Mouse (Mus musculus): Measurements from ENCODE around the gene Cdh1. TPM values are rescaled to one million over a fixed set of nuclear protein-coding genes. Genes with fewer than 3 reads are reported as not detected.

Cdh1 gene
- polyA plus RNA-seq, 1 experiment from 2014 or later, result 5.6 TPM

- Histone ChIP-seq H3K27me3 (ENCODE audit: control insufficient read depth, insufficient read depth, low read length) (no peaks in the 10 kb centered on the region), H3K9ac (ENCODE audit: low read length) (no peak overlapping the region), H3K4me2 (ENCODE audit: low read depth) (no peak overlapping the region), H3K27ac (ENCODE audit: low read depth, low read length) (no peak overlapping the region), H3K36me3 (ENCODE audit: control insufficient read depth, insufficient read depth, low read length) (no peaks in the 10 kb centered on the region), H3K4me1 (ENCODE audit: control insufficient read depth, insufficient read depth, low read length) (no peaks in the 10 kb centered on the region), H3K4me3 (ENCODE audit: low read depth, low read length) (no peak overlapping the region), H3K9me3 (ENCODE audit: control insufficient read depth, low read length) (no peaks in the 10 kb centered on the region)
- ATAC-seq (ENCODE audit: insufficient read depth, low FRiP score, low TSS enrichment) (no peak), DNase-seq (ENCODE audit: low spot score) (no peak)
- 86% methylated on average over 10 of the region's 10 CpGs for WGBS
Observed at GRCm38 (mm10) chr8:106615661-106616299, 12.6 kb downstream of the Cdh1 start.

DNA sequence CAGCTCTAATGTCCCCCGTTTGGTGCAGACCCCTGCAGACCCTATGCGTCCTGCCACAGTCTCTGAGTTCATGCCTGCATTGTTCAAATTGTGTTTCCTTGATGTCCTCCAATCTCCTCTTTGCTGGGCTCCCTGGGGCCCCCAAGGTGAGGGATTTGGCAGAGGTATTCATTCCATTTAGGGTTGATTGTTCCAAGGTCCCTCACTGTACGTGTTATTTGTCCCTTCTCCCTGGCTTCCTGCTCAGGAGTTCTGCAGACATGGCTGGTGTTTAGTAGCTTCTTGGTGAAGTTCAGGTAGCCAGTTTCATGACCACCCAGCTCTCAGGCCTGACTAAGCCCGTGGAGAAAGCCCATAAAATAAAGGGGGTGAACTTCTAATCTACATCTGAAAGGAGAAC lies 13.5 kb downstream of the Cdh1 start:
- Histone ChIP-seq H3K4me2 (ENCODE audit: low read depth) (no peak overlapping the region), H3K36me3 (ENCODE audit: control insufficient read depth, insufficient read depth, low read length) (no peaks in the 10 kb centered on the region)
- ATAC-seq (ENCODE audit: insufficient read depth, low FRiP score, low TSS enrichment), result no peak

GRCm38 (mm10) chr8:106617196-106617595 lies 14.0 kb downstream of the Cdh1 start:
- H3K4me2 ChIP-seq (ENCODE audit: low read depth), result no peak overlapping the region
- H3K9me3 ChIP-seq (ENCODE audit: control insufficient read depth, low read length), result no peaks in the 10 kb centered on the region
- ATAC-seq (ENCODE audit: insufficient read depth, low FRiP score, low TSS enrichment), result no peak
- no peak overlapping the region for H3K4me3 ChIP-seq (ENCODE audit: low read depth, low read length)
- no peaks in the 10 kb centered on the region for H3K36me3 ChIP-seq (ENCODE audit: control insufficient read depth, insufficient read depth, low read length)
- 34% methylated on average over 6 of the region's 6 CpGs for WGBS
- no peak for DNase-seq (ENCODE audit: low spot score)
- no peak overlapping the region for H3K27ac ChIP-seq (ENCODE audit: low read depth, low read length)
- no peaks in the 10 kb centered on the region for H3K4me1 ChIP-seq (ENCODE audit: control insufficient read depth, insufficient read depth, low read length)
- no peaks in the 10 kb centered on the region for H3K27me3 ChIP-seq (ENCODE audit: control insufficient read depth, insufficient read depth, low read length)
- no peak overlapping the region for H3K9ac ChIP-seq (ENCODE audit: low read length)

More for the DNA sequence above, 13.5 kb downstream of the Cdh1 start:
- H3K9me3 ChIP-seq (ENCODE audit: control insufficient read depth, low read length), result no peaks in the 10 kb centered on the region
- H3K27me3 ChIP-seq (ENCODE audit: control insufficient read depth, insufficient read depth, low read length), result no peaks in the 10 kb centered on the region
- DNase-seq (ENCODE audit: low spot score), result no peak
- no peaks in the 10 kb centered on the region for H3K4me1 ChIP-seq (ENCODE audit: control insufficient read depth, insufficient read depth, low read length)
- no peak overlapping the region for H3K4me3 ChIP-seq (ENCODE audit: low read depth, low read length)
- WGBS, result 51% methylated on average over 4 of the region's 4 CpGs
- H3K9ac ChIP-seq (ENCODE audit: low read length), result no peak overlapping the region
- no peak overlapping the region for H3K27ac ChIP-seq (ENCODE audit: low read depth, low read length)

- WGBS, result 83% methylated on average over 6 of the region's 6 CpGs
- H3K27ac ChIP-seq (ENCODE audit: low read depth, low read length), result no peak overlapping the region
Observed at GRCm38 (mm10) chr8:106617865-106618264, 14.7 kb downstream of the Cdh1 start.

GRCm38 (mm10) chr8:106618324-106618723 lies 15.2 kb downstream of the Cdh1 start:
- no peak overlapping the region for H3K4me3 ChIP-seq (ENCODE audit: low read depth, low read length)
- no peak for ATAC-seq (ENCODE audit: insufficient read depth, low FRiP score, low TSS enrichment)
- DNase-seq (ENCODE audit: low spot score), result no peak
- H3K4me1 ChIP-seq (ENCODE audit: control insufficient read depth, insufficient read depth, low read length), result no peaks in the 10 kb centered on the region
- no peak overlapping the region for H3K9ac ChIP-seq (ENCODE audit: low read length)
- no peak overlapping the region for H3K27ac ChIP-seq (ENCODE audit: low read depth, low read length)
- 70% methylated on average over 6 of the region's 6 CpGs for WGBS
- H3K9me3 ChIP-seq (ENCODE audit: control insufficient read depth, low read length), result no peaks in the 10 kb centered on the region
- no peak overlapping the region for H3K4me2 ChIP-seq (ENCODE audit: low read depth)
- no peaks in the 10 kb centered on the region for H3K36me3 ChIP-seq (ENCODE audit: control insufficient read depth, insufficient read depth, low read length)
- H3K27me3 ChIP-seq (ENCODE audit: control insufficient read depth, insufficient read depth, low read length), result no peaks in the 10 kb centered on the region

More at GRCm38 (mm10) chr8:106617865-106618264, 14.7 kb downstream of the Cdh1 start:
- no peaks in the 10 kb centered on the region for H3K36me3 ChIP-seq (ENCODE audit: control insufficient read depth, insufficient read depth, low read length)
- no peaks in the 10 kb centered on the region for H3K9me3 ChIP-seq (ENCODE audit: control insufficient read depth, low read length)
- H3K27me3 ChIP-seq (ENCODE audit: control insufficient read depth, insufficient read depth, low read length), result no peaks in the 10 kb centered on the region
- ATAC-seq (ENCODE audit: insufficient read depth, low FRiP score, low TSS enrichment), result no peak
- H3K4me2 ChIP-seq (ENCODE audit: low read depth), result no peak overlapping the region
- H3K4me3 ChIP-seq (ENCODE audit: low read depth, low read length), result no peak overlapping the region
- H3K9ac ChIP-seq (ENCODE audit: low read length), result no peak overlapping the region
- H3K4me1 ChIP-seq (ENCODE audit: control insufficient read depth, insufficient read depth, low read length), result no peaks in the 10 kb centered on the region
- DNase-seq (ENCODE audit: low spot score), result no peak

DNA sequence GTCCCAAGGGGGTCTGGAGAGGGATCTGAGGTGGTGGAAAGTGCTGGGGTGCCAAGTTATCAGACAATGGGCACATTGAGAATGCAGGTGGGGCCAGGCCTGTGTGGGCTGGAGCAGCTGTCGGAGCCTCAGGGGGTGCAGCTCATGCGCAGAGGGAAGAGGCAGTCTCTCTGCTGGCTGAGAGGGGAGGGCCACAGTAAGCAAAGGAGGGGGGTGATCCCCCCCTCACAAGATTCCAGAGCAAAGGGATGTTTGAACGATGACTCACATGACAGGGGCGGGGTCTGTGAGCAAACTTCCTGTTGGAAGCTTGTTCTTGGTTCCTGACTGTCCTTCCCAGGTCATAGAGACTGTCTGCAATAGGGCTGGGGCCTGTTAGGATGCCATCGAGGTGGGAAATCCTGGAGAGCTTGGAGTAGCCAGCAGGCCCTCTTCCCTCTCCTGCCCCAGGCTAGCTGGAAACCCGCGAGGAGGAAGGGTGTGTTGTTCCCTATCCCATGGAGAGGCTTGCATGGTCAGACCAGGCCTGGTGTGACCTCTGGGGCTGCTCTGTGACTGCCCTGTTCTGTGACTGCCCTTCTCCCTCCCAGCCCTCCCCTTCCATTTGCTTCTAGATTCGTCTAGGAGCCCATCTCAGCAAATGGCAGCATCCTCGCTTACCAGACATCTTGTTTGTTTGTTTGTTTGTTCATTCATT lies 16.5 kb downstream of the Cdh1 start:
- DNase-seq (ENCODE audit: low spot score) (peak; percentile 54), ATAC-seq (ENCODE audit: insufficient read depth, low FRiP score, low TSS enrichment) (no peak)
- Histone ChIP-seq H3K27ac (ENCODE audit: low read depth, low read length) (no peak overlapping the region), H3K4me3 (ENCODE audit: low read depth, low read length) (no peak overlapping the region), H3K27me3 (ENCODE audit: control insufficient read depth, insufficient read depth, low read length) (no peaks in the 10 kb centered on the region), H3K9ac (ENCODE audit: low read length) (no peak overlapping the region), H3K4me1 (ENCODE audit: control insufficient read depth, insufficient read depth, low read length) (no peaks in the 10 kb centered on the region), H3K36me3 (ENCODE audit: control insufficient read depth, insufficient read depth, low read length) (no peaks in the 10 kb centered on the region), H3K9me3 (ENCODE audit: control insufficient read depth, low read length) (no peaks in the 10 kb centered on the region), H3K4me2 (ENCODE audit: low read depth) (no peak overlapping the region)
- WGBS, result 55% methylated on average over 9 of the region's 9 CpGs

DNA sequence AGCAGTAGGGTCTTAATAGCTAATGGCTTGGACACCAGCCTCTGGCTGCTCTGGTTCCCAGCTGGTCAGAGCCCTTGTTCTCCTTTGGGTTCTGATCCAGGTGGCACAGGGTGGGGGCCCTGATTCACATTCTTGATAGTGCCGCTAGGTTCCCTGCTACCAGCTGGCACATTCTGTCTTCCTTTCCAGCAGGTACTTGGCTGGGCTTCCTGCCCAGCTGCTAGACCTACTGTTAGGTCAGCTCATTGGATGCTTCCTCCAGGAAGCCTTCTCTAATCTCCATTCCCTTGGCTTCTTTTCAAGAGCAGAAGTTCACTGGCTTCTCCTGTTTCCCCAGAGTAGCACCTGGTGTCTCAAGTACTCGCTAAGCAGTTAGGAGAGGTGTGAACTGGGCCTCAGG lies 17.3 kb downstream of the Cdh1 start:
- H3K4me1 ChIP-seq (ENCODE audit: control insufficient read depth, insufficient read depth, low read length), result no peaks in the 10 kb centered on the region
- 94% methylated on average over 2 of the region's 2 CpGs for WGBS
- H3K36me3 ChIP-seq (ENCODE audit: control insufficient read depth, insufficient read depth, low read length), result no peaks in the 10 kb centered on the region
- no peak for DNase-seq (ENCODE audit: low spot score)
- no peak overlapping the region for H3K4me2 ChIP-seq (ENCODE audit: low read depth)
- no peak overlapping the region for H3K27ac ChIP-seq (ENCODE audit: low read depth, low read length)
- H3K27me3 ChIP-seq (ENCODE audit: control insufficient read depth, insufficient read depth, low read length), result no peaks in the 10 kb centered on the region
- H3K4me3 ChIP-seq (ENCODE audit: low read depth, low read length), result no peak overlapping the region
- H3K9ac ChIP-seq (ENCODE audit: low read length), result no peak overlapping the region
- H3K9me3 ChIP-seq (ENCODE audit: control insufficient read depth, low read length), result no peaks in the 10 kb centered on the region
- no peak for ATAC-seq (ENCODE audit: insufficient read depth, low FRiP score, low TSS enrichment)

GRCm38 (mm10) chr8:106623016-106623415 lies 19.9 kb downstream of the Cdh1 start:
- WGBS, result 86% methylated on average over 5 of the region's 5 CpGs
- no peak for ATAC-seq (ENCODE audit: insufficient read depth, low FRiP score, low TSS enrichment)
- H3K4me1 ChIP-seq (ENCODE audit: control insufficient read depth, insufficient read depth, low read length), result no peaks in the 10 kb centered on the region

DNA sequence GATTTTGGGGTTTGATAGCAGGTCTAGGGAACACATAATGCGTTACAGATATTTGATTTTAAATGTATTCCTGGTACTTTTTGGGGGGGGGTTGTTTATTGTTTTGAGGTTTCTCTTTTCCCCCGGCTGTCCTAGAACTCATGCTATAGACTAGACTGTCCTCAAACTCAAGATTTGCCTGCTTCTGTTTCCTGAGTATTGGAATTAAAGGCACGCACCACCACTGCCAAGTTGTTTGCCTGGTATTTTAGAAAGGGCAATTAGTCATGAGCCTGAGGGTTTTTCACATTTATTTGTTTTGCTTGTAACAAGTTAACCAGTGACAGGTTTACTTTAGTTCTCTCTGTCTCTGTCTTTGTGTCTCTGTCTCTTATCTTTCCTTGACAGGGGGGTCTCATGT lies 20.3 kb downstream of the Cdh1 start:
- H3K9me3 ChIP-seq (ENCODE audit: control insufficient read depth, low read length), result no peaks in the 10 kb centered on the region
- H3K4me1 ChIP-seq (ENCODE audit: control insufficient read depth, insufficient read depth, low read length), result no peaks in the 10 kb centered on the region
- no peak overlapping the region for H3K9ac ChIP-seq (ENCODE audit: low read length)
- no peak for DNase-seq (ENCODE audit: low spot score)
- H3K4me3 ChIP-seq (ENCODE audit: low read depth, low read length), result no peak overlapping the region
- no peaks in the 10 kb centered on the region for H3K36me3 ChIP-seq (ENCODE audit: control insufficient read depth, insufficient read depth, low read length)
- H3K4me2 ChIP-seq (ENCODE audit: low read depth), result no peak overlapping the region
- ATAC-seq (ENCODE audit: insufficient read depth, low FRiP score, low TSS enrichment), result no peak
- H3K27me3 ChIP-seq (ENCODE audit: control insufficient read depth, insufficient read depth, low read length), result no peaks in the 10 kb centered on the region
- 92% methylated on average over 3 of the region's 3 CpGs for WGBS
- no peak overlapping the region for H3K27ac ChIP-seq (ENCODE audit: low read depth, low read length)

More at GRCm38 (mm10) chr8:106623016-106623415, 19.9 kb downstream of the Cdh1 start:
- H3K9me3 ChIP-seq (ENCODE audit: control insufficient read depth, low read length), result no peaks in the 10 kb centered on the region
- no peak overlapping the region for H3K27ac ChIP-seq (ENCODE audit: low read depth, low read length)
- H3K9ac ChIP-seq (ENCODE audit: low read length), result no peak overlapping the region
- no peaks in the 10 kb centered on the region for H3K27me3 ChIP-seq (ENCODE audit: control insufficient read depth, insufficient read depth, low read length)
- no peak overlapping the region for H3K4me3 ChIP-seq (ENCODE audit: low read depth, low read length)
- H3K4me2 ChIP-seq (ENCODE audit: low read depth), result no peak overlapping the region
- DNase-seq (ENCODE audit: low spot score), result no peak
- no peaks in the 10 kb centered on the region for H3K36me3 ChIP-seq (ENCODE audit: control insufficient read depth, insufficient read depth, low read length)
